Mouse (Mus musculus) limb, embryonic 12.5 days (tissue): Measurements from ENCODE around the gene Cped1. TPM values are rescaled to one million over a fixed set of nuclear protein-coding genes. Genes with fewer than 3 reads are reported as not detected.

ENCODE experiments used
- ATAC-seq: fragments of 200-750 bp; cut with Nextera tagmentation; 2 replicates; pipeline ENCODE4 v1.8.0; 2017; ENCODE audit warnings: low read depth, moderate TSS enrichment; ENCODE audit not compliant: insufficient number of reproducible peaks, insufficient read depth, low FRiP score, low TSS enrichment
- H3K27ac ChIP-seq: fragments of 300-500 bp; sonication (generic); 2 replicates; pipeline ENCODE4 v1.5.1; 2016; ENCODE audit warnings: mild to moderate bottlenecking, moderate library complexity
- H3K27me3 ChIP-seq: fragments of 300-500 bp; sonication (generic); 2 replicates; pipeline ENCODE4 v1.6.1; 2016; ENCODE audit warnings: mild to moderate bottlenecking, moderate library complexity
- H3K36me3 ChIP-seq: fragments of 300-500 bp; sonication (generic); 2 replicates; pipeline ENCODE4 v1.6.1; 2016; ENCODE audit warnings: mild to moderate bottlenecking, moderate library complexity
- H3K4me1 ChIP-seq: fragments of 300-500 bp; sonication (generic); replicated peaks from 2 replicates; pipeline ENCODE4 v1.6.1; 2016
- H3K4me2 ChIP-seq: fragments of 300-500 bp; sonication (generic); 2 replicates; pipeline ENCODE4 v1.6.1; 2016; ENCODE audit warnings: mild to moderate bottlenecking, moderate library complexity
- H3K4me3 ChIP-seq: fragments of 300-500 bp; sonication (generic); replicated peaks from 2 replicates; pipeline ENCODE4 v1.5.1; 2016; ENCODE audit warnings: mild to moderate bottlenecking
- H3K9ac ChIP-seq: fragments of 300-500 bp; sonication (generic); replicated peaks from 2 replicates; pipeline ENCODE4 v1.6.1; 2016; ENCODE audit warnings: mild to moderate bottlenecking, moderate library complexity
- H3K9me3 ChIP-seq: fragments of 300-500 bp; sonication (generic); 2 replicates; pipeline ENCODE4 v1.6.1; 2016; ENCODE audit warnings: mild to moderate bottlenecking, moderate library complexity
- WGBS: fragments of 180-500 bp; shearing (Covaris S2); methylation state at CpG from one replicate; pipeline ENCODE4 v1.1.7; 2016; 5-methylcytosine and 5-hydroxymethylcytosine counted together
- polyA plus RNA-seq: library from polyadenylated mRNA; unstranded; fragments of >200 nt; fragmentation: Nextera tagmentation; extraction: Ambion mirVana; gene quantifications from 2 replicates; pipeline ENCODE4 v1.2.1, GENCODE M21; 2016

Gene Cped1
- polyA plus RNA-seq, 1 experiment from 2014 or later = 62.3 TPM

- peaks cover 6% of the 10 kb centered on the region; the same call in 1 of the 2 replicates for H3K4me1 ChIP-seq
- H3K27me3 ChIP-seq = no peaks in the 10 kb centered on the region
- no peak for ATAC-seq
- 77% methylated on average over 6 of the region's 6 CpGs for WGBS
- H3K9ac ChIP-seq = no peak overlapping the region
- H3K9me3 ChIP-seq = no peaks in the 10 kb centered on the region
- H3K27ac ChIP-seq = no peak overlapping the region
- H3K4me3 ChIP-seq = no peak overlapping the region
- no peak overlapping the region for H3K4me2 ChIP-seq
- no peaks in the 10 kb centered on the region for H3K36me3 ChIP-seq
Observed at GRCm38 (mm10) chr6:22297028-22297427, 311.3 kb downstream of the Cped1 start.

- Histone ChIP-seq H3K4me1 (peaks cover 6% of the 10 kb centered on the region; the same call in 1 of the 2 replicates), H3K27me3 (no peaks in the 10 kb centered on the region), H3K4me3 (no peak overlapping the region), H3K27ac (no peak overlapping the region), H3K9ac (no peak overlapping the region), H3K4me2 (no peak overlapping the region), H3K9me3 (no peaks in the 10 kb centered on the region), H3K36me3 (no peaks in the 10 kb centered on the region)
- 48% methylated on average over 14 of the region's 14 CpGs for WGBS
- ATAC-seq = no peak
Observed at GRCm38 (mm10) chr6:22298059-22298458, 312.3 kb downstream of the Cped1 start.

Other genes starting within 250 kb of the Cped1 start
- 39.0 and 40.6 TPM in 2 replicates for gene Tspan12, start 133.4 kb upstream of the Cped1 start, polyA plus RNA-seq
- 59.8 and 71.1 TPM in 2 replicates for gene Ing3, start 36.3 kb upstream of the Cped1 start, polyA plus RNA-seq